Mouse (Mus musculus): ENCODE data around the gene Acads.
A peak's percentile ranks its signal among the peaks of the same experiment; 100 is the strongest.
"Not testable (repeated sequence)": the region's sequence is repeated elsewhere in the genome, so short reads cannot be mapped to it uniquely, and the experiment has no call there.

The Acads gene

DNA sequence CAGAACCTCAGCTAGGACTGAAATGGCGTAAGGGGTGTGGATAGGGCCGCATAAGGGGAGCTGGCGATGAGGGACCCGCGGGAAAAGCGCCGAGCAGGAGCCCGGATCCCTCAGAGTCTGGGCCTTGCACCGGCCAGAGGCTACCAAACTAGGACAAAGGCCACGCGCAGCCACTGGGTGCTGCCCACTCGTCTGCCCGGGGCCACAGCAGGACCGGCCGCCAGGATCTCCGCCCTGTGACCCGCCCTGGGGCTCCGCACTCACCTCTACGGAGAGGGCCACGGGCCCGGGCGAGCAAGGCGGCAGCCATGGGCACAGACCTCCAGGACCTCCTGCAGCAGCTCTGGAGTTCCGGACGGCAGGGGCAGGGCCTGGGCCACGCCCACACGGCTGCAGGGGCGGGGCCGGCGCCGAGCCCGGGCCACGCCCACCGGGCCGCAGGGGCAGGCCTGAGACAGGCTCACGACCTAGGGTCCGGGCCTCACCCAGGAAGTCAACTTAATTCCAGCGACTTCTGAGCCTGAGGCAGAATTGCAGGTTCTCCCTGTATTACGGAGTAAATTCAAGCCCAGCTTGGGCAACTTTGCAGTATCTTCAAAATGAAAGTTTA lies at the start of gene Acads:
Gene Acads (minus strand): TSS at position 386 of the 610 bp plus-strand sequence.
- DNase-seq: no peak

DNA sequence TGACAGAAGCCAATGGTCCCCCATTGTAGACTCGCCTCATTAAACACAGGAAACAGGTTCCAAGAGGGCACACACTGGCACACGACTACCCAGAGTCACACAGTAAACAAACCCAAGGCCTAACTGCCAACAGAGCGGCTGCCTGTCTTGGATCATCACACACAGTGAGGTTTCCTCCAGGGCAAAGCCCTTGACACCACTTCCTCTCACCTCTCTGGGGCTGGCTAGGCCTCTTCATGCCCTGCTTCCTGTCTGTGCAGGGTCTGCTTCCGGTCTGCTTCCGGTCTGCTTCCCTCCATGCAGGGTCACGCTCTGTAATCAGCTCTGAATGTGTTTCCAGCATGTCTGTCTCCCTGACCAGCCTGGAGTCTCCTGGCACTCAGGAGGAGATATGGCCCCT lies 48.2 kb upstream of the Acads start:
- no peak for DNase-seq

DNA sequence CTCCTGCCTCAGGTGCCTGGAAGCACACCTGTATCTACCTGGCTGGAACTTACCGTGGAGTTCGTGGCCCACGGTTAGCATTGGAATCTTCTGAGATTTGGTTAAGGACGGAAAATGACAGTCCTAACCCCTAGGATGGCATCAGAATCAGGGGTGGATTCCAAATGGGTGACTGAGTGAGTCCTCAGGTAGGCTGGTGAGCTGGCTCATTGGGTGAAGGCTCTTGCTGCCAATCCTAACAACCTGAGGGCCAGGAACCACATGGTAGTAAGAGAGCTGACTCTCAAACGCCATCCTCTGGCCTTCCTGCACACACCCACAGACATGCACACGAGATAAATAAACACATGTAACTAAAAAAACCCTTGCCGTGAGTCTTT lies 47.7 kb upstream of the Acads start:
- no peak for DNase-seq

DNA sequence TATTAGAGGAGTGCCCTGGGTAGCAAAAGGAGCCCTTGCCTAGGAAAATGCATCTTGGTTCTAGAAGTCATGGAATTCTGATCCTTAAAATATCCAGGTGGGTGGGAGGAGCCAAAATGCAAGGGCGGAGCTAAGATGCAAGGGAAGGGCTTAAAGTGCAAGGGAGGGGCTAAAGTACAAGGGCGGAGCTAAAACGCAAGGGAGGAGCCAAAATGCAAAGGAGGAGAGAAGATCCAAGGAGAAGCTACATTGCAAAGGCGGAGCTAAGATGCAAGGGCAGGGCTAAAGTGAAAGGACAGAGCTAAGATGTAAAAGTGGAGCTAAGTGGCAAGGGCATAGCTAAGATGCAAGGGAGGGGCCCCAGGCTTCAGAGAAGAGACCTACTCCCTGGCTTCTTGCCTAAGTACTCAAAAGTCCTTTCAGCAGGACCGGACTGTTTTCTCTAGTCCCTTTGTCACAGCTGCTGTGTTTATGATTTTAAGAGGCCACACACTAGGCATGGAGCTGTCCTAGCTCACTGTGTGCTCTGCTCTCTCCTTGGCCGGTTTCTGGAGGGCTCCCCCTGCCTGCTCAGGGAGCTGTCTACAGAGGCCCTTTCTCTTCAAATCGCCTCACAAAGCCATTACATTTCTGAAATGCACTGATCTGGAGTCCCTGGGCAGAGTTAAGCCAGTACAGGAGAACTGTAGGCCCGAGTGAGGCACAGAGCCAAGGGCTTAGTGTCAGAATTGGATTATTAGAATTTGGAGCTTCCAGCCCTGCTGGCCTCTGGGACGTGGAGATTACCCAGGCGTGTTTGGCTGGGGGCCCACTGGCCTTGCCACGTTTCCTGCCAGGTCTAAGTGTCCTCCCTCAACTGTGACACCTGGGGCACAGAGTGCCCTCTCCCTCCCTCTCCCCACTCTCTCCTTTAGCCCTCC lies 47.0 kb upstream of the Acads start:
- peak; percentile 45 for DNase-seq

DNA sequence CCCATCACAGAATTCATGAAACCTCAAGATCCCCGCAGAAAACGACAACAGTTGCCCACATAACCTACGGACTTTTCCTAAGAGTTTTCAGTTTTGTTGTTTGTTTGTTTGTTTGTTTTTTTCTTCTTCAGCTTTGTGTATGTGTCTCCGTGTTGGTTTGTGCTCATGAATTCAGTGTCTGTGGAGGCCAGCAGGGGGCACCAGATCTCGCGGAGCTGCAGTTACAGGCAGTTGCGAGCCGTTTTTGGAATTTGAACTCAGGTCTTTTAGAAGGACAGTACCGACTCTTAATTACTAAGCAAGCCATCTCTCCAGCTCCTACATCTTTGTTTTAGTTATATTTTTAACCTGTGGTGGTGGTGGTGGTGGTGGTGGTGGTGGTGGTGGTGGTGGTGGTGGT lies 46.2 kb upstream of the Acads start:
- no peak for DNase-seq

DNA sequence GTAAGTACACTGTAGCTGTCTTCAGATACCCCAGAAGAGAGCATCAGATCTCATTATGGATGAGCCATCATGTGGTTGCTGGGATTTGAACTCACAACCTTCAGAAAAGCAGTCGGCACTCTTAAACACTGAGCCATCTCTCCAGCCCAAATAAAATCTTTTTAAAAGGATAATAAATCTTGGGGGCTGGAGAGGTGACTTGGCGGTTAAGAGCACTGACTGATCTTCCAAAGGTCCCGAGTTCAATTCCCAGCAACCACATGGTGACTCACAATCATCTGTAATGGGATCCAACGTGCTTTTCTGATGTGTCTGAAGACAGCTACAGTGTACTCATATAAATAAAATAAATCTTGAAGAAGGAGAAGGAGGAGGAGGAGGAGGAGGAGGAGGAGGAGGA lies 45.3 kb upstream of the Acads start:
- DNase-seq: not testable (repeated sequence)

DNA sequence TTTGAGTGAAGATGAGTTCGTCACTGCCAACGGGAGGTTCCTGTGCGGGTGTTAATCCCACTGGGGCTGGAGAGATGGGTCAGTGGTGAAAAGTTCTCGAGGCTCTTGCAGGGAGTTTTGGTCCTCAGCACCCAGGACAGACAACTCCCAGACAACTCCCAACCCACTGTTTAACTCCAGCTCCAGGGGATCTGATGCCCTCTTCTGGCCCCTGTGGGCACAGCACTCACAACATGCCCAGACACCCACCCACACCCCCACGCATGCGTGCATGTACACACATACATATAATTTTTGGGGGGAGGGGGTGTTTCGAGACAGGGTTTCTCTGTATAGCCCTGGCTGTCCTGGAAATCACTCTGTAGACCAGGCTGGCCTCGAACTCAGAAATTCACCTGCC lies 44.4 kb upstream of the Acads start:
- DNase-seq: peak; percentile 75

DNA sequence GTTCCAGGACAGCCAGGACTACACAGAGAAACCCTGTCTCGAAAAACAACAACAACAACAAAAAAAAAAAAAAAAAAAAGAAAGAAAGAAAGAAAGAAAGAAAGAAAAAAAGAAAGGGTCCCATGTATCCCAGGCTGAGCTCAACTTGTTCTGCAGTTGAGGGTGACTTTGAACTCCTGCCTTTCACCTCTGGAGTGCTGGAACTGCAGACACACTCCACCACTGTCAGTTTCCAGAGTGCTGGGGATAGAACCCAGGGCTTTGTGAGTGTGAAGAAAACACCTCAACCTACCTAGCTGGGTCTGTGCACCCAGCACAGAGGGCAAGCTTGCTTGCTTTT lies 42.8 kb upstream of the Acads start:
- DNase-seq: not testable (repeated sequence)

DNA sequence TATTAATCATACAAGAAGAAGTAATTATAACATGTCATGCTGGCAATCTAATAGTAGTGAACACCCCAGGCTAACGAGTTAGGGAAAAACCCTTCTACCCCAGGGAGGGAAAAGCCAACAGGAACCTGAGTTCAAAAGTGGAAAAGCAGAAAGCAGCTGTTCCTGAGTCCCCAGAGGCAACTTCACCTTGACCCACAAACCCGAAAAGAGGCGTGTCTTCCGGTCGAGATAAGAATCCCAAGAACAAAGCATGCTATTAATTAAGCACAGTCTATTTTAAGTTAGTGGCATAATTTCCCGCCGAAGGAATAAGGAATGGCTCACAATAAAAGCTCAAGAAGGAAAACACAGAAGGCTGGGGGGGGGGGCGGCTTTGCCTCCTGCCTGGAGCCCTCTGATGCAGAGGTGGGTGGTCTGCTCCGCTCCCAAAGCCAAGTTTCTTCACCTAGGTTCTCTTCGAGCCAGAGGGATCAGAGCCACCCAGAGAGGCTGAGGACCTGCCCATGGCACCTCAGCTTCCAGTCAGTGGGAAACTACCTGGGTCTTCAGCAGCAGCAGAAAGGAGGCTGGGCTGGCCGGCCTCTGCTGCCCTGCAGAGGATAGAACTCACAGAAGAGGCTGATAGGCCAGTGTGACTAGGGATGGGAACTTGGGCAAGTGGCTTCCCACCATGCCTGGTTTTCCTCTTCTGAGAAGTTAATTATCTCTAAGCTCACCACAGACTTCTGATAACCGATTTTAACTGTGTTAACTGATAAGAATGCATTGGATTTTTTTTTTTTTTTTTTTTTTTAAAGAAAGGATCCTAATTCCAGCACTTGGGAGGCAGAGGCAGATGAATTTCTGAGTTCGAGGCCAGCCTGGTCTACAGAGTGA lies 42.2 kb upstream of the Acads start:
- no peak for DNase-seq

DNA sequence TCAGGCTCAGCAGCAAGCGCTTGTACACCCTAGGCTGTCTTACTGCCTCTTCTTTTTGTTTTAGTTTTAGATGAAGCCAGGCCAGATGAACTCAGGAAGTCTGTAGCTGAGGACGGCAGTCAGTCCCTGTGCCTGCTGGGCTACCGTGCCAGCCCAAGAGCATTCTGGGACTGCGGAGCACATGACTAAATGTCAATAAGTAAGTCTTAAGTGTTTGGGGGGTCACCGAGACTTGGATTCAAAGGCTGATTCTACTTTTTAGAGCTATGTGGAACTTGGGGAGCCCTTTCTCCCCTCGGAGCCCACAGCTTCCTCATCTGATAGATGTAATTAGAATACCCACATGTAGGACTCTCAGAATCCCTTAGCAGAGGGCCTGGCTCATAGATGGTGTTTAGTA lies 41.5 kb upstream of the Acads start:
- DNase-seq: no peak

DNA sequence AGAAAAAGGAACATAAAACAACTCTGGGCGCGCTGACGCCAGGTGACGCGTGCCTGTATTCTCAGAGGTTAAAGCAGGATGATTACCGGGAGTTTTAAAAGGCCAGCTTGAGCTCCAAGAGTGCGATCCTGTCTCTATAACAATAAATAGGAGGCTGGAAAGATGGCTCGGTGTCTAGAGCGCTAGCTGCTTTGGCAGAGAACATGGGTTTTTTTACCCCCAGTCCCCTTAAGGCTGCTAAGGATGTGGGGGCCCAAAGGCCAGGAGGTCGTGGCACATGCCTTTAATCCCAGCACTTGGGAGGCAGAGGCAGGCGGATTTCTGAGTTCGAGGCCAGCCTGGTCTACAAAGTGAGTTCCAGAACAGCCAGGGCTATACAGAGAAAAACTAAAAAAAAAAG lies 40.0 kb upstream of the Acads start:
- no peak for DNase-seq

DNA sequence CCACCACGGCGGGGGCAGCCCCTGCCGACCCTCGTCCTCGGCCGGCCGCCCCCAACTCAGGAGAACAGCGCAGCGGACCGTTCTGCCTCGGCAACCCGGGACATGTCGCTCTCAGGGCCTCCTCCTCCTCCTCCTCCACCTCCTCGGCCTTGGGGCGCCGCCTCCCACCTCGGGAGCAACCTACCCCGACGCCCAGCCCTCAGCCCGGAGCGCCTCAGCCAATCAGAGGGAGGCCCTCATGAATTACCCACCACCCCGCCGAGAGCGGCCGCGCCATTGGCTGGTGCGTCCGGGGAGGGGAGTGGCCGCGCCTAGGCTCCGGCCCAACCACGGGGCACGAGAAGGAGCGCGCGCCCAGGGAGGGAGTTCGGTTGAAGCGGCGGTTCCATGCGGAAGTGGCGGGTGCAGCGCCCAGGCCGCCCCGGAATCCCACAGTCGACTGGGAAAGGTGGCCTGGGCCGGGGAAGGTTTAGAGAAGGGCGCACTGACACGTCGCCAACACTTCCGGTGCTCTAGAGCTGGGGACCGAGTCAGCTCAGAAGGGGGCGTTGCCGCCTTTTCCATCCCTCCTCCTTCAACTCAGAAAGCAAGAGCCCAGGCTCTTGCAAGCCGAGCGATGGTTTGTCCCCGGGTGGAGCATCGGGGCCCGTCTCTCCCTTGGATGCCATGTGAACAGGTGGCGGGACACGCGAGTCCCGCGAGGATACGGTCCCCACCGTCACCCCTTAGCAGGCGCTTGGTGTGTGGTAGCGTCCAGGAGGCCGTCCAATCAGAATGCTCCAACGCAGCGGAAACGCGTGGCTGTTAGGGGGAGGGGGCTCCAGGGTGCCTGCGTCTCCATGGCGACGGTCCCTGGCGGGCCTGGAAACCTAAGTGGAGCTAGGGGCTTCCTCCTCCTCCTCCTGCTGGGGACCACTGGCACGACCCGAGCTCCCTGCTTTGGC lies 39.2 kb upstream of the Acads start, which contains the start of gene Mlec:
Gene Mlec (minus strand): TSS at position 140 of the 944 bp plus-strand sequence.
- peak; percentile 99 for DNase-seq

DNA sequence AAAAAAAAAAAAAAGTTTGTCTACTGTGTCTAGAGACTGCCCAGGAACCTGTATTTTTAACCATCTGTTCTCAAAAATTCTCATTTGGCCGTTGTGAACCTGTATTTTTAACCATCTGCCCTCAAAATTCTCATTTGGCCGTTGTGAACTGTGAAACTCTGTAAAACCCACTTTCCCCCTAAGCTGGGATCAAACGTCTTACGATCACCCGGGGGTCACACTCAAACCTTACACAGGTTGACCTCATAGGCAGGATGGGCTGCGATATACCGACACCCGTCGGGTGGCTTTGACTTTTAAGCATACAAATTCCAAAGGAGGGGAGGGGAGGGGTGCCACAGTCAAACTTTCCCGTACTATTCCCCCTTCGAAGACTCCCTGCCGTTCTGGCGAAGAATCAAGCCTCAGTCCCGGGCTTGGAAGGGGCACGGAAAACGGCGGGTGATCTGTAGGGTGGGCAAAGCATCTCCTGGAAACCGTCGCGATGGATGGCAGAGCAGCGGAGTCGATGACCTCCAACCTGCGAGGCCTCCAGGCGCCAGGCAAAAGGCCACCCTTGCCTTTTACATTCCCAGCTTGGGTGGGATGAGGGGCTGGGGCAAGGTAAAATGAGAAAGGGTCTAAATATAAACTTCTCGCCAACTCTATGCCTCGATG lies 37.9 kb upstream of the Acads start:
- peak; percentile 73 for DNase-seq

DNA sequence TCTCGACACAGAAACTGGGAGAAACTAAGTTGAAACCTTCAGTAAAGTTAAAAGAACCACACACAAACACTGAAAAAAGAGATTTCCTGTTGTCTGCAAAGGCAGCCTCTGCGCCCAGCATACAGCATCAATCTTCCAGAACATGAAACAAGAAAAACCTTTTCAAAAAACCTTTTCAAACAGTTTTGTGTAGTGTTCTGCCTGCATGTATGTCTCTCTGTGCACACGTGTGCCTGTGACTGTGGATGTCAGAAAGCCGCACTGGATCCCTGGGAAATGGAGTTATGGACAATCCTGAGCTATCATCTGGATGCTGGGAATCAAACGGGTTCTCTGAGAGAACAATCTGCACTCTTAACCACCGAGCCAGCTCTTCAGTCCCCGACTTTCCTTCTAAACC lies 37.3 kb upstream of the Acads start:
- DNase-seq: no peak

DNA sequence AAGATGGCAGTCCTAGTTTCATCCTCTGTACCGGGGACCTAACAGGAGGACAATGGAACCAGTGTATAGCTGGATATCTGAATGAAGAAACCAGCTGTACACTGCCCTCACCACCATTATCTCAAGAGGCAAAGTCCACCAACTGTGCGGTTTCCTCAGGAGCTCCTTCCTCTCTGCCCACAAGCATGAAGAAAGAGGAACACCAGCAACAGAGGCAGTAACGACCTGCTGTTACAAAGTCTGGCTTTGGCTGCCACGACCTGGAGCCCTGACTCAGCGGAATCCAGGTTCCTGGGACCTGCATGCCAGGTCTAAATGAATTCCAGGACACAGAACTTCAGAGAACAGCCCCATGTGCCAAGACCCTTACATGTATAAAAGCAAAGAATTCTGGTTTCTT lies 36.7 kb upstream of the Acads start:
- DNase-seq: no peak

DNA sequence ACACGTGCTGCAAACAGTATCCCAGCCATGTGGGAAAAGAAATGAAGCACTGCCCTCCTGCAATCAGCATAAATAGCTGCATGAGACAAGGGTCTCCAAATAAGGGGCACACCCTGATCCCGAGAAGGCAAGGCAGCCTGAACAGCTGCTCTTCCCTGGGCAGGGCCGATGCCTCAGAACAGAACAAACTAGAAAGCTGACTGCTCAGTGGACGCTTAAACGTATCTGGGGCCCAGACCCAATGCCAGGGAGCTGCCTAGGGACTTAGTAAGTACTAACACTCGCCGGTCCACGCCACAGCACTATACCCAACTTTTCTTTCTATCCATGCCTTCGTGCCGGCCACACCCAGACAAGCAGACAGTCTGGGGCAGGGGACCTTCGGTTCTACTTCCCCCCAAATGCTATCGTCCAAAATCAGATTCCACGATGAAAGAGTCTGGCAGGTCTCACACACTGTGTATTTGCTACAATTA lies 36.0 kb upstream of the Acads start:
- no peak for DNase-seq

DNA sequence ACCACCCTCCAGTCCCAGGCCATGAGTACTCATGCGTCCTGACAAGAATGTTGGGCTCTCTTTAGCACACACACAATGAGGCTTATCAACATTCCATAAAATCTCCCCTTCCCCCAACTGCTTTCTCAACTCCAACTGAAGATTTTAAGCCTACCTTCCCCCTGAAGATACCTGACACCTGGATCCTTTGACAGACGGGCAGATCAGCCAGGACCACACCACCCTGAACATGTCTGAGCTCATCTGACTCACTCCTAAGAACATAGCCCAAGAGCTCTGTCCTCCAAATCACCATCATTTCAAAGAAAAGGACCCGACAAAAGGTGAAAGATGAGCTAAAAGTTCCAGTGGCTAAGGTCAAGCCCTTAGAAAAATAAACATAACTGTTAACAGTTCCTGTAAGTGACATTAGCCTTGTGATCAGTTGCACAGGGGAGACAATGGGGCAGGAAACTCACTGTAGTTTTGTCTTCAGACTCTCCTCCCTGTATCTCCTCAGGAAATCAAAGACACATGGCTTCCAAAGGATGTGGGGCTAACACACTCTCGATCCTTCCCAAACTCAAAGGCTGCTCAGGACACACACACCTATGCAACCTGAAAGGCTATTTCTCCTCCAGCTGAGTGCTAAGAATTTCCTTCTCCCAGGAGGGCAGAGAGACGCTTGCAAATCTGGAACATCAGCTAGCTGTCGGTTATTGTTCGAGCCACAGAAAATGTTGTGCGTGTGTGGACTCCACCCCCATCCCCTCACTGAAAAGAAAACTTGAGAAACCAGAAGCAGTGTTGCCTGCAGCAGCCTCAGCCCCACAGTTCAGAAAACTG lies 33.2 kb upstream of the Acads start:
- no peak for DNase-seq

DNA sequence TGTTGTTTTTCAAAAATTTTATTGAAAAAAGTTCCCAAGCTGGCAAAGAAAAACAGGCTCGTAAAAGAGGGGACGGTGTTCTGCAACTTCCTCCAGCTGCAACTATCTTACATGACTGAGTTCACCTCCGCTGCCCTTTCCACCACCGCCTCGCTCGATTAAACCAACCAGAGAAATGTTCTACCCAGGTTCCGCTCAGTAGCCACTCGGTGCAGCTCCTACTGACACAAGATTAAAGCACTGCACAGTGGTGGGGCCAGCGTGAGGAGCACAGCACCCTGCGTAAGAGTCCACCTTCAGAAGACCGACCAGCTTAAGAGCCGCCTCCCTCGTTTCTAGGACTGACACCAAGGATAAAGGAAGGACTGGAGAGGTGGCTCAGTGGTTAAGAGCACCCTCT lies 32.3 kb upstream of the Acads start:
- no peak for DNase-seq

DNA sequence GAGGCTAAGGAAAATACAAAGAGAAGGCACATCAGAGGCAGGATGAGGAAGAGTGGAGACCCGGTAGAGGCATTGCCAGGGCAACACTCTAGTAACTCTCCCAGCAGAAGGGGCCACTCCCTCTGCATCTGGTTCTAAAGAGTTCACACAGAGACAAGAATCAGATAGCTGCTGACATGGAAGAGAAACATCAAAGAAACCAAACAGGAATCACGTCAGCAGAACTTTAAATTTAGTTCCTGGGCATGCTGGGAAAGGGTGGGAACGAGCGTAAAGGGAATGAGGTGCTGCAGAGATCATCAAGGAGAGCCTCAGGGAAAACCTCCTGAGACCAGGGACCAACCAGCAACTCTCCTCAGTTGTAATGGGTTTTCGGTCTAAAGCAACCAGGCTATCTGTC lies 31.8 kb upstream of the Acads start:
- DNase-seq: no peak

DNA sequence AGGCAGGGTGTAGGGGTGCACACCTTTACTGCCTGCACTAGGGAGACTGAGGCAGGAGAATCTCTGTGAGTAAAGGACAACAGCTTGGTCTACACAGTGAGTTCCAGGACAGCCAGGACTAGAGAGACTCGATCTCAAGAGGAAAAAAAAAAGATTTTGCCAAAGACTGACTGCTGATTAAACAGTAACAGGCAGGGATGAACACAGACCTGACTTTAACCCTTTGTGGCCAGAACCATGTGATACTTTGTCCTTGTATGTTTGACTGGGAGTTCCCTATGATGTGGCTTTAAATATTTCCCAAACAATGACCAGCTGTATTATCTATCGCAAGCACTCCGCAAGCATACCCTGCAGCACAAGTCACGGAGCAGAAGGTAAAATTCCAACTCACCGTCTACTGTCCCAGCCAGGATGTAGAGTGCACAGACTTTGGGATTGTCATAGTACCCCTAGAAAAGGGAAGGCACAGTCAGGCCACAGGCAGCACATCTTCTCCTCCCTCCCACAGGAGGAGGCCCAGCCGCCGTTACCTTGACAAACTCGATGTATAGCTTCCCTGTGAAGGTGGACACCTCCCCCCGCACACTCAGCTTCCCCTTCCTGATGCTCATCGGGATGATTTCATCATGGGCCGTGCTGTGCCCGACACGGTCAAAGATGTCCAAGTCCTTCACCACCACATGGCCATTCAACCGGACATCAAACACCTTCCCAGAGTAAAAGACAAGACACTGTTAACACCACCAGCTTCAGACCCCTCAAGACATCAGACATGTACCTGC lies 30.7 kb upstream of the Acads start:
- DNase-seq: no peak
